Mouse (Mus musculus): Measurements from ENCODE around the gene Snx4. TPM values are rescaled to one million over a fixed set of nuclear protein-coding genes. Genes with fewer than 3 reads are reported as not detected.
"Not testable (repeated sequence)": the region's sequence is repeated elsewhere in the genome, so short reads cannot be mapped to it uniquely, and the experiment has no call there.

Snx4 gene
- total RNA-seq (2022): 10 to 100 TPM; 40.6 to 55.9 (median 48.8) TPM

DNA sequence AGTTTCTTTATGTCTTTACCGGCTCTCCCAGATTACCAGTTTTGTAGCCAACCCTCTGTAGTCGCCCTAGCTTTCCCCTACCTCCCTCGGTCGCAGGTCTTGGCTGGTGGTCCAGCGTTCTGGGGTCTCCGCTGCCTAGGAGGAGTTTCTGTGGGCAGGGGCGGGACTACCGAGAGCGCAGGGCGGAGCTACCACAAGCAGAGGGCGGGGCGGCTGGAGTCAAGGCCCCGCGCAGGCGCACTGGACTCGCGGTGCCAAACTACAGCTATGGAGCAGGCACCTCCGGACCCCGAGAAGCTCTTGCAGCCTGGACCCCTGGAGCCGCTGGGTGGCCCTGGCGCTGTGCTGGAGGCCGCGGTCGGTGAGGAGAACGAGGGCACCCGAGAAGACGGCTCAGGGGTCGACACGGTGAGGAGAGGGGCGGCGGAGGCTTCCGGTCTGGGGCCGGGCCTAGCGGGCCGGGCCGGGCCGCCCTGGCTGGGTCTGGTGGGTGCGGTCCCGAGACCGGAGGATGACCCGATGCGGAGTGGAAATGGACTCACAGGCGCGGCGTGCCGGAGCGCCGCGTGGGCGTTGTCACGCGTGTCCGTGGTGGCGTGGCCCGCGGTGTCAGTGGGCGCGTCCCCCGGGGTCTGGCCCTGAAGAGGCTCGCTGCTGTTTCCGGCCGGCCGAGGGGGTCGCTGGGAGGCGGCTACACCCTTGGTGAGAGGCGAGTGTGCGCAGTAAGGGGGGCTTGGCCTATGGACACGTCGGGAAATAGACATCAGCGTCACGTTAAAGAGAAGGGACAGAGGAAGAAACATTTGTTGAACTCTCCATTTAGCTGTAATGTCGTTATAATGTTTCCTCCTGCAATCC, at the start of gene Snx4:
Snx4 (plus strand) TSS at position 249 of the 858 bp plus-strand sequence.
- peak; percentile 89 for DNase-seq

DNA sequence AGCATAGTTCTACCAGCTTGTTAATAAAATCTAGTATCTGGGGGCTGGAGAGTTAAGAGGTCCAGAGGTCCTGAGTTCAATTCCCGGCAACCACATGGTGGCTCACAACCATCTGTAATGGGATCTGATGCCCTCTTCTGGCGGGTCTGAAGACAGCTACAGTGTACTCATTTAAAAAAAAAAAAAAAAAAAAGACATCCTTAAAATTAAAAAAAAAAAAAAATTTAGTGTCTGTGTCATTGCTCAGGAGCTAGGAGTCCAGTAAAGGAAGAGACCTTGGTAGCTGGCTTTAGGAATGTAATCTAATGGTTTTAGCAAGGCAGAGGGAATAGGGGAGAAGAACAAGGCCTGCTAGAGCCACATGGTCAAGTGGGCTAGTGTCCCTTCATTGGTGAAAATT, 40.4 kb upstream of the Snx4 start:
- no peak for DNase-seq

DNA sequence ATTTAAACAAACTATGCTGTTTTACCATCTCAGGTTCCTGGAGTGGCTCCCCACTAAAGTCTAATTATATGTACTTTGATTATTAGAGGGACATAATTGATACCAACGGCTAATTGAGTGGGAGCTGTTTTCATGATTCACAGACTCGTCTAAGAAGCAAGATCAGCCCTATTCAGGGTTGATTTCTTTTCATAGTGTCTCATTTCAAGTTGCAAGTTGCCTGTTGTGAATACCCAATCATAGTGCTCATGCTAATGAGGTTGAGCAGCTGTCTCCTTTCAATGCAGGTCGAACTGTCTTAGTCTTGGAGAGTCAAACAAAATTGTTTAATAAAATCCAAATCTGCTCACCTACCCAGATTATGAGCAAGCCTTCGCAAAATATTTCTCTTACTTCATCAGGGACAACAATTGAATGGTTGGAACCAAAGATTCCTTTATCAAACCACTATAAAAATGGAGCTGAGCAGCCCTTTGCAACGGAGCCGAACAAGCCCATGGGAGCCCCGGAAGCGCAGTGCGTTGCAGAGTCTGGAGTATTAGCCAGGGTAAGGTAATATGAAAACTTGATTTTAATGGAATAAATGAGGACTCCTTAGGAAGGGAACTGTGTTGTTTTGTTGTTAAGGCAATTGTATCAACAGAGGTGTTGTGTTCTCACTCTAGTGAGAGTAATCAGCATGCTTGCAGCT, 34.8 kb upstream of the Snx4 start:
- no peak for DNase-seq

DNA sequence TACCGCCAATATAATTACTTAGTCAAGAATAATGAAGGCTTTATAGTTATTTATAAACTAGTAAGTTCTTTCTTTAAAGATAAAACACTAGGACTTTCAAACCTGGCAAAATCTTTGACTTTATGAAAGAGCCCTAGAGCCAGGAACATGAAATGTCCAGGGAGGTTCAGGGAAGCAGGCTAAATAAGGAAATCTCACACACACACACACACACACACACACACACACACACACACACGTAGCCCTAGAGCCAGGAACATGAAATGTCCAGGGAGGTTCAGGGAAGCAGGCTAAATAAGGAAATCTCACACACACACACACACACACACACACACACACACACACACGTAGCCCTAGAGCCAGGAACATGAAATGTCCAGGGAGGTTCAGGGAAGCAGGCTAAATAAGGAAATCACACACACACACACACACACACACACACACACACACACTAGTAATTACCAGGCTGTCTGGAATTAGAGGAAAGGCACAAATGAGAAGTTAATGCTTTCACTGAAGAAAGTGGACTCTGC, 33.6 kb upstream of the Snx4 start:
- not testable (repeated sequence) for DNase-seq

DNA sequence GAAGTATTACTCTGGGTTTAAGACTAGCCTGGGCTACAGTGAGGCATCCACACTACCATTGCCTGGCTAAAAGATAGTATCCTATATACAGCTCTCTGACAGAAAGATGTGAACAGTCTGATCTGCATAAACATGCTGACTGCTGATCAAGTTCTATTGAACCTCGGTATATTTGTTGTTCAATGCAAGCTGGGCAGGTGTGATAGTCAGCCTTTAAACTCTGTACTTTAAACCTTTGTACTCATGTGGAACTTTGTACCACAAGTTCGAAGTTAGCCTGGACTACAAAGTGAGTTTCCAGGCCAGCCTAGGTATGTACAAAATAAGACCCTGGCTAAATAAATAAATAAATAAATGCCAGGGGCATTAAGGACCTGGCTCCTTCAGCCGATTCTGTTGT, 28.8 kb upstream of the Snx4 start:
- no peak for DNase-seq

DNA sequence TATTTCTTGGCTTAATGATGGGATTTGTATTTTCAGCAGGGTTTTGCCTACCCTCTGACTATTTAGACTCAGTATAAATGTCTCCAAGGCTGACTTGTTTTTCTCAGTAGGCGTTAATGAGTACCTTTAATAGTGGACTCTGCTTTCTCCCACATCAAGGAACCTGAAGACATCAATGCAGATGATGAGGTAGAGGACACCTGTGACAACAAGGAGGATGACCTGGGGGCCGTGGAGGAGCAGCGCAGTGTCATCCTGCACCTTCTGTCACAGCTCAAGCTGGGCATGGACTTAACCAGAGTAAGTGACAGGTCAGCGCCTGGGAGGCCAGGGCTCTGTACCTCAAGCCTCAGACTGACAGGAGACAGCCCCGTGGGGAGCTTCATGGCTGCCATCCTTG, 26.9 kb upstream of the Snx4 start:
- DNase-seq: no peak

DNA sequence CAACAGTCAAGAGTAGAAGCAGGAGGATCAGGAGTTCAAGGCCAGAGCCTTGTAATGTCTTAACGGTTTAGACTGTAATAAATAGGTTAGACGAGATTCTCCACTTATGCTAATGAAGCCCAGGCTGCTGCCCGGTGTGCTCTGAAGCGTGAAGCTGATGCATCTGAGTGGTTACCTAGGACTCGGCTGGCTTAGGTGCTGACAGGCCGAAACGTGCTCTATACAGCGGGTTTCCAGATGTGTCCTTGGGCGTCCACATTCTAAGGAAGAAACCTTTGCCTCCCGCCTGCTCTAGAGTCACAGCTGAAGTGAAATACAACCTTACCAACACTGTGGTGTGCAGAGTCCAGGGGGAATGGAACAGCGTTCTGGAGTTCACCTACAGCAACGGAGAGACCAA, 17.1 kb upstream of the Snx4 start:
- DNase-seq: no peak

DNA sequence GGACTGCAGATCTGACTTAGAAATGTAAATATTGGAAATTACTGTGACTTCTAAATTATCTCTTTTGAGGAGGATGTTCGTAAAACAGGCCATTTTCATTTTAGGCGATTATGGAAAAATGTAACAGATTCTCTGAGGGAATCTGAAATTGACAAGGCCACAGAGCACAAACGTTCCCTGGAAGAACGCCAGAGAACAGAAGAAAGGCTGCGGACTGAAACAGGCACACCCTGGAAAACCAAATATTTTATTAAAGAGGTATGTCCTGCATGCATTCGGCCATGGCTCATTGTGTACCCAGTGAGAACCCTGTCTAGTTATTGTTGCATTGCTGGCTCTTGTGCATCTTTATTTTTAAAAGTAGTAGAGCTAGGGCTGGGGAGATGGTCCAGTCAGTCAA, 15.1 kb upstream of the Snx4 start:
- DNase-seq: peak; percentile 25

DNA sequence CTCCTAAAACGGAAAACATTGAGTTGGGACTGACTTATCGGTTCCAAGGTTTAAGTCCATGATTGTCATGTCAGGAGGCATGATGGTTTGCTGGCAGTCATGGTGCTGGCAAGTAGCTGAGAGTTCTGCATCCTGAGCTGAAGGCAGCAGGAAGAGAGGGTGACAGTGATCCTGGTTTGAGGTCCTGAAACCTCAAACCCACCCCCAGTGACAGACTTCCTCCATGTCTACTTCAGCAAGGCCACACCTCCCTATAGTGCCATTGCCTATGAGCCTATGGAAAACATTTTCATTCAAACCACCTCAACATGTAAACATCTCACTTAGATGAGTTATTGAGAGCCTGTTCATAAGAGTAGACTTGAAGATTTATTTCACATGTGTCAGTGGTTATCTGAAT, 11.9 kb upstream of the Snx4 start:
- no peak for DNase-seq

DNA sequence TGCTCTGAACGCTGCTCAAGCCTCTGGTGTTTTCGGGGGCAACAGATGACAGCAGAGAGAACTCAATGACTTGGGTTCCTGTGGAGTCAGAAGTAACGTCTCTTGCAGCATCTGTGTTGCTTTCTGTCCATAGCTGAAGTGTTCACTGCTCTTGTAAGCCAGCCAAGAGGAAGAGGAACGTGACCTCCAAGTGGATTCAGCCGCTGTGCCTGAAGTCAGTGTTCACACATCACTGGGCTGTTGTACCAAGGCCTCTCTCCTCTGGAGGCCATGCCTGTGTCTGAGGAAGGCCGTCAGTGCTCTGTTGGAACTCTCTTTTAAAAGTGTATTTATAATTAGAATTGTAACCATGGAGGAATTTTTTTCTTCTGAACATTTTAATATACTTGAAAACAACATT, 9.2 kb upstream of the Snx4 start:
- peak; percentile 69 for DNase-seq

DNA sequence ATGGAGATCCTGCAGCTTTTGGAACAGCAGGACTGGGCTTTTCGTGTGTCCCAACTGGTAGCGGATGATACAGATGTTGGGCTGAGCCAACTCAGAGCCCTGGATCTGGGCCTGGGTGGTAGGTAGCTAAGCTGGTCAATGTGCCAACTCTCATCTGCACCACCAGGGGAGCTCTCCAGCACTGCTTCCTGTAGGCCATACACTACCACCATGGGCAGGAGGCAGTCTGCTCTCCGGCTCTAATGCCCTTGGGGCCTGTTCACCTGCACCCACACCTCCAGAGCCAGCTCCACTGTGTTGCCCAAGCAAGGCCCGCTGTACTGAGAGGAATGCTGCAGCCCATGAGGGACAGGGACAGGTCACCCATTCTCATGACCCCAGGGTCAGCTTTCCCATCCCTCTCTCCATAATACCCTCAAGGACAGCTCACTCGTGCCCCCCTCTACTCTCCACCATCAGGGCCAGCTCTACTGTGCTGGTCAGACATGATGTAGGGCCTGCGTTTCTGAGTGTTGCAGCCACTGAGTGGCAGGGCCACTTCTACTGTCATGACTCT, 7.0 kb upstream of the Snx4 start:
- no peak for DNase-seq

DNA sequence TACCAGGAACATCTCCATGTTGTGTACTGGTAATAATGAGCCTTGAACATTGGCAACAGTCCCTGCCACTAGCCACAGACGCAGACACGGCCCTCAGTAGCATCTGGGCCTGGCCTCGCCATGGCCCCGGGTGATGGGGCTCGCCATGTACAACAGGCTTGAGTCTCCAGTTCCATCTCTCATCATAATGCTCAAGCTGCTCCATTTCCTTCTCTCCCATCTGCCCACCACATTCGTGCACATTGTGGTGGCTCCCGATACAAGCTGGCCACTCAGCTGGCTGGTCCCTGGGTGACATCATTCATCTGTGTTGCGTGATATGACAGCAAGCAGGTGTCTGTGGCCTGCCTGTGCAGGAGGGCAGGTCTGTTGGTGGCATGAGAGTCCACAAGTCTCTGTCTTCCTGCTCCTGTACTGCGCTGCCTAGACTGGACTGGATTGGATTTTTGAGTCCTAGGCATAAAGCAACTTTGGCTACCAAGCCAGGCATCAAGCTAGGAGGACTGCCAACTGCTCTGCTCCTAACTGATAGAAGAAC, 6.2 kb upstream of the Snx4 start:
- no peak for DNase-seq

DNA sequence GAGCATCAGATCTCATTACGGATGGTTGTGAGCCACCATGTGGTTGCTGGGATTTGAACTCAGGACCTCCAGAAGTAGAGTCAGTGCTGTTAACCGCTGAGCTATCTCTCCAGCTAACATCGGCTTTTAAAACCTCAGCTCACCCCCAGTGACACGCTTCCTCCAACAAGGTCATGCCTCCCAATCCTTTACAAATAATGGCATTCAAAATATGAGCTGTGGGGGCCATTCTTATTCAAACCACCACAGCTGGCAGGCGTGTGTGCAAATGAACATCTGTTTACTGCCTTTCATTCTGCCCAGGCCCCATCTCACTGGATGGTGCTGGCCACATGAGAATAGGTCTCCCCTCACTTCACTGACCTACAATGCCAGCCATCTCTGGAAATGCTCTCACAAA, 4.7 kb upstream of the Snx4 start:
- no peak for DNase-seq

DNA sequence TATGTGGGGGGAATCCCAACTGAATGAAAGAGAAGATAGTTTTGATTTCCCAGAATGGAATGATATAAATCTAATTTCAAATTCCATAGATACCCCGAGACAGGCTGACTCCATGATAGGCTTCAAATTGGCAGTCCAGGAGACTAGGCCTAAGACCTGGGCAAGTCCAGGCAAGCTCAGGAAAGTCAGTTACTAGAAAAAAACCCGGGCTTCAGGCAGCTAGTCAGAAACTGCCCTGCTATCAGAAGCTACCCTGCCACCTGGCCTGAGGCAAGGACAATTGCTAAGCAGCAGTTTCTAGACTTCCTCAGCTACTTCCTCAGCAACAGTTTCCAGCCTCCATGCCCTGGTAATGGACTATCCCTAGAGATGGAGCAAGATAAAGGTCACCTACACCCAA, 4.2 kb upstream of the Snx4 start:
- no peak for DNase-seq

DNA sequence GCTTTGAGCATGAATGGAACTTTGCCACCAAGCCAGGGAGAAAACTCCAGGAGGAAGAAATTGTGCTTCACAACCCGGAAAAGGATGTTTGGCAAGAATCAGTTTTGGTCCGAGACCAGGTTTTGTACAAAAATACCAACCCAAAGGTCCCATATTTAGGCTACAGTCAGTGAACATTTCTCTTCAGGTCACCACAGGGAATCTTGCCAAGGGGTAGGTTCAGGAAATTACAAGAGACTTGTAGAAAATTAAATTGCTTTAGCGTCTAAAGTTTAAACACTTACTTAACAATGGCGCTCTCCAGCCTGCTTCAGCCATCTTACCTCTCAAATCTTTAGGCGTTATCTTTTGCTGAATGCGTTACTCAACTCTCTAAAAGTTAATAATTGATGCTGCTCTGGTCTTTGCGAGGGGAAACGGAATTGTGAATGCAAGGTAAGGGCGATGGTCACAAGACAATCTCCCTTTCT, 556 bp upstream of the Snx4 start:
- no peak for DNase-seq

DNA sequence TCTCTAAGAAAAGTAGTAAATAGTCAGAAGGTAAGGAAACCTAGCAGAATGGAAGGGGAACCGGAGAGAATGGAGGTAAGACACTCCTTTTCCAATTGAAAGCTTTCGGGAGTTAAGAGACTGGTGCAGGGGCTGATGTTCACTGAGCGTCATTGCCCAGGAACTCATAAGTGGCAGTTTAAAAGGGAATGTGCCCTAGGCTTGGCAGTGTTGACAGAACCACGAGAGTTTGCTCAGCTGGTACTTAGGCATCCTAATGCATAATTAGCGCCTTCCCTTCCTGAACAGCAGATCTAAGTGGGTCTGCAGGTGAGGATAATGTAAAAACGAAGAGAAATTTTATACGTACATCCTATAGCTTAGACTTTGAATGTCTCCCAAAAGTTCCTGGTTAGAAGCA, 4.4 kb downstream of the Snx4 start:
- no peak for DNase-seq

DNA sequence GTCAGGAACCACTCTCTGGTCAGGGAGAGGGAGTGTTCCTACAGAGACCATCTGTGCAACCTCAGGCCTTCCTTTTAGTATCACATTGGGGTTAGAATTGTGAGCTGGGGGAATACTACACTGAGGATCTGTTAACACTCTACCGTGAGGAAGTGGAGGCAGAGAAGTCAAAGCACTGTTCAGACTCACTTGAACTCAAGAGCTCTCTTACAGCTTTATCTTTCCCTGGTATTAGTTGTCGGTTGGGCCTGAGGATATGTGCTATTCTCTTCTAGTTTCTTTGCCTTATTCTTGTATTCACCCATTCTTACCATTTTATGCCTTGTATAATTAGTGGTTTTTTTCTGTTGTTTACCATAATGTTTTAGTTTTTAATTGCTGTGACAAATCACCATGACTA, 7.3 kb downstream of the Snx4 start:
- DNase-seq: no peak

DNA sequence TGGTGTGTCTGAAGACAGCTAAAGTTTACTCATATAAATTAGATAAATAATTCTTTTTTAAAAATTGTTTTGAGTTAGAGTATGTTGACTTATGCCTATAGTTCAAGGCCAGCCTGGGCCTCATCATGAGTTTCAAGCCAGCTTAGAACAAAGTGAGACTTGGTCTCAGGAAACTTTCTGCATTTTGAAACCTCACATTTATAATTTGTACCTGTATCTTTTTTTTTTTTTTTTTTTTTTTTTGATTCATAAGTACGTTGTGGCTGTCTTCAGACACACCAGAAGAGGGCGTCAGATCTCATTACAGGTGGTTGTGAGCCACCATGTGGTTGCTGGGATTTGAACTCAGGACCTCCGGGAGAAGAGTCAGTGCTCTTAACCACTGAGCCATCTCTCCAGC, 8.6 kb downstream of the Snx4 start:
- no peak for DNase-seq

DNA sequence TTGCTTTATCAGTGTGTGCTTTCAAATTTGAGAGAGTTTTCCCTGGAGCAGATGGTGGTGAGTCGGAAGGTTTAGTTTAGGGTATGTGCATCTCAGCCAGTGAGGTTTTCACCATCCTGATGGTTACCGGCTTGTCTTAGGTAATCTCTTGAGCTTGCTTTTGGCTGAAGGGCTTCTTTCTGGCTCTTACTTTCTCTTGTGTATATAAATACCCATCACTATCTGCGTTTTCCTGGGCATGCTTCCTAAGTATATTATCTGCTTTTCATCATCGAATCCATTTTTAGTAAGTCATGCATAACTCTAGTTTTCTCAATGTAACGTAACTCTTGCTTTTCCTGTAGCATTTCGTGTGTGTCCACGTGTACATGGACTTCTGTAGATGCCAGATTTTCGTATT, 9.6 kb downstream of the Snx4 start:
- no peak for DNase-seq

DNA sequence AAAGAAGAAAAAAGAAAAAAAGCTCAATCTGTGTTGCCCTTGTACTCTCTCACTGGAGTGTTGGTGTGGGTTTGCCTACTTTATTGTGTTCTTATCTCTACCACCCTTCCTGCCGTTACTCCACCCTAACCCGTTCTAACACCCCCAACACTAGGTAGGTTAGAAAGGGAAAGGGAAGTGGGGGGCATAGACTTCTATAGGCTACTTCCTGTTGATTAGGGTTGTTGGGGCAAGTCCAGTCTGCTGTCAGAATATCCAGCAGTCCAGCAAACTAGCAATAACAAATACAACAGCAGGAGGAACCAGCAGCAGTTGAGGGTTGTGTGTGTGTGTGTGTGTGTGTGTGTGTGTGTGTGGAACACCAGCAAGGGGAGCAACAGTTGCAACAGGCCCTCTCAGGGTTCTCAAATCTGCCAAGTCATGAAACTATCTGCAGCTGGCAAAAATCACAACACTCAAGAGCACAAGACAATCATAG, 10.4 kb downstream of the Snx4 start:
- DNase-seq: no peak

DNA sequence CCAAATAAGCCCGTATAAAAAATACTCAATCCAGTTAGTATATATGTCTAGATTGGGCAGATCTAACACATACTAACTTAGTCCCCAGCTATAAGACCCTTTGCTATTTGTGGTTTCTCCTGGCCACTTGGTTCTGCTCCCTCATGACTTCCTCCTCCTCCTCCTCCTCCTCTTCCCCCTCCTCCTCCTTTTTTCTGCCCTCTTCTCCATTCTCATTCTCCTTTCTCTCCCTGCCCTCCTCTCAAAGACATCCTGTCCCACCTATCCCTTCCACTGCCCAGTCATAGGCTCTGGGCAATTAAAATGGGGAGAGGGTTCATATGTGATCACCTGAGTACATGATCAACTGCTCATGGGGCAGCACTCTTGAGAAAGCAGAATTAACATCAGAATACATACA, 10.9 kb downstream of the Snx4 start:
- DNase-seq: no peak

DNA sequence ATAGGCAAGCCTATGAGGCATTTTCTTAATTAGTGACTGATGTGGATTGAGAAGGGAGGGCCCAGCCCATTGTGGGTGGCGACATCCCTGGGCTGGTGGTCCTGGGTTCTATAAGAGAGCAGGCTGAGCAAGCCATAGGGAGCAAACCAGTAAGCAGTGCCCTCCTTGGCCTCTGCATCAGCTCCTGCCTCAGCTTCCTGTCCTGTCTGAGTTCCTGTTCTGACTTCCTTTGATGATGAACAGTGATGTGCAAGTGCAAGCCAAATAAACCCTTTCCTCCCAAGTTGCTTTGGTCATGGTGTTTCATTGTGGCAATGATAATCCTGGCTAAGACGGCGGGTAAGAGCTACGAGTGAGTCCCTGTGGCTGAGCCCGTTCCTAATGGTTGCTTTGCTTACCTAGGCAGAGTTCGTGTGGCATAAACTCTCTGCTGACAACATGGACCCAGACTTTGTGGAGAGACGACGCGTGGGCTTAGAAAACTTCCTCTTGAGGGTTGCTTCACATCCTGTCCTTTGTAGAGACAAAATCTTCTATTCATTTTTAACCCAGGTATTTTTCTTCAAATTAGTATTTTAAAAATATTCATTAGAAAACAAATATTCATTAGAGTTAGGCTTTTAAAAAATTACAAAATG, 16.5 kb downstream of the Snx4 start:
- no peak for DNase-seq

DNA sequence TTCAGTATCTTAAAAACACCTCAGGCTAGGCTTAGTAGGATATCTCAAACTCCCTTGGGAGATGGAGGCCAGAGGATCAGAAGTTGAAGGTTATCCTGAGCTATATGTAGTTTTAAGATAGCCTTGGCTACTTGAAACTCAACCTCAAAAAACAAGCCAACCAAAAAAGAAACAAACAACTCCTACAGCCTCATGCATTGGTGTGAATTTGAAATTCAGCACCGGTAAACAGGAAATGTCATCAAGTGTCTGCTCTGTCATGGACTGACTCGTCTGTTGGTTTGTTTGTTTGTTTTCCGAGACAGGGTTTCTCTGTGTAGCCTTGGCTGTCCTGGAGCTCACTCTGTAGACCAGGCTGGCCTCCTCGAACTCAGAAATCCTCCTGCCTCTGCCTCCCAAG, 20.6 kb downstream of the Snx4 start:
- no peak for DNase-seq
